Mouse (Mus musculus): ENCODE data around the gene Arfip1.

Arfip1 gene

DNA sequence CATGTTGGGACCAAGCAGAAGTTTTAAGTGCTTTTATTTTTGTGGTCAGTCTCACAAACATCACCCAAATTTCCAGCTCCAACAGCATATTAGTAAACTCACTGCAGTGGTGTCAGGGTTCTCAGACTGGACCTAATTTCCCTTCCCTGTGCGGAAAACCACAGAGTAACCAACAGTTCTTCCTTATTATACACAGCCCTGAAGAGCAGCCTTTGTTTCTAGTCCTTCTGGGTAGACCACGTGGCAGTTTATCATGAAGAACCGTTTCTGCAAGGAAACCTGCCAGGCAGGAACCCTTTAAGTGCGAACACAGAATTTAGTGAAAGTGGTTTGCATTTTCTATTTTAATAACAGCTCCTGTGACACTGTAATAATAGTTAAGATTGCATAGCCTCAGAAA, 90.3 kb downstream of the Arfip1 start:
- DNase-seq (ENCODE audit: low read depth, low spot score): no peak

GRCm38 (mm10) chr3:84488716-84489115, 93.7 kb downstream of the Arfip1 start:
- no peak for DNase-seq (ENCODE audit: low read depth, low spot score)

DNA sequence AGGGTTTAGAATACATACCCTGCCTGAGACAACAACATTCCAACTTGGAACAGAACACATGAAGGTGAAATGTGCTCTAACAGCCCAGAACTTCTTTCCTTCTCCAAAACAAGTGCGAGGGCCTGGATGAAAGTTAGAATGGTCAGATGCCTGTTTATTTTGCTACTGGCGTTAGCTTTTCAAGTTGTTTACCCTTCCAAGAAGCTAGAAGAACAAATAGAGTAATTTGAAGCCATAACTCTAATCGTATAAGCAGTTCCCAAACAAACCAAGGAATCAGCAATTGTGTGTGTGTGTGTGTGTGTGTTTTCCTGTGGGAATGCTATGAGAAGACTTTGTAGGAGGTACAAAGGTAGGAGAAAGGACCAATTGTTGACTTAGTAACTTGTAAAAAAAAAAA, 97.5 kb downstream of the Arfip1 start:
- no peak for DNase-seq (ENCODE audit: low read depth, low spot score)

GRCm38 (mm10) chr3:84484333-84484732, 98.1 kb downstream of the Arfip1 start:
- DNase-seq (ENCODE audit: low read depth, low spot score): no peak

GRCm38 (mm10) chr3:84482121-84482520, 100.3 kb downstream of the Arfip1 start:
- DNase-seq (ENCODE audit: low read depth, low spot score): no peak

DNA sequence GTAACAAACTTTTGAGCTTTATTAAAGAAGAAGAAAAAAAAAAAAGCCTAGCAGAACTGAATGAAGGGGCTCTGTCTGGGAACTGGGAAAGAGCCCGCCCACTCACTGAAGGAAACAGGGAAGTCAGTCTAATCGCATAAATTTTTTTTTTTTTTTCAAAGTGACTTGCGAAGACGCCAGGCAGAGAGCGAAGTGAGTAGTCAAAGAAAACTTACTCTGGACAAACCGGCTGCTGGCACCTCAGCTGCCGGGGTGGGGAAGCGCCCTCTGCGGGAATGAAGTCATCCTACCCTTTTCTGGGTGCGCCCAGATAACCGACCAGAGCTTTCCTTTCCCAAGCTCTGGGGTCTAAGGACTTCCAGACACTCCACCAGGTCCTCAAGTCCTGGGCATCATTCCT, 101.3 kb downstream of the Arfip1 start:
- DNase-seq (ENCODE audit: low read depth, low spot score): no peak

- no peak for DNase-seq (ENCODE audit: low read depth, low spot score)
These were observed 102.2 kb downstream of the Arfip1 start, which contains the start of gene Fhdc1 for GRCm38 (mm10) chr3:84480006-84480897. Fhdc1 (minus strand) TSS chr3:84480429.

GRCm38 (mm10) chr3:84479293-84480005, 103.0 kb downstream of the Arfip1 start:
- peak; percentile 72 for DNase-seq (ENCODE audit: low read depth, low spot score)

DNA sequence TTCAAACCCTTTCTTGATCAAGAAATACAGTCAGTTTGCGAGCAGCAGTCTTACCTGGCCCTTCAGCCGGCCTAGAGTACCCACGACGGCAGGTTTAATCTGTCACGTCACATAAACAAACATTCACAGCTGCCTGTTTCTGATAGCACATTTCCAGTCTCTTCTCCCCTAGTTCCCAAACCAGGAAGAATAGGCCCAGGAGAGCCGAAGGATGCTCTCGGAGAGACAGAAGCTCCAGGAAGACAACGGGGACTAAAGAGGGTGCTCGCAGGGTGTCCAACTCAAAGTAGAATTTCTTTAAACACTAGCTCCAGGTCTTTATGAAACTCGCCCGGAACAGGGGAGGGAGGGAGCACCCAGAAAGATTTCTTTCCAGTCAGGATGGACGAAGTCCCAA, 103.5 kb downstream of the Arfip1 start:
- peak; percentile 76 for DNase-seq (ENCODE audit: low read depth, low spot score)

GRCm38 (mm10) chr3:84478195-84478594, 104.2 kb downstream of the Arfip1 start:
- DNase-seq (ENCODE audit: low read depth, low spot score): no peak

- no peak for DNase-seq (ENCODE audit: low read depth, low spot score)
These were observed 104.9 kb downstream of the Arfip1 start for GRCm38 (mm10) chr3:84477498-84477897.

GRCm38 (mm10) chr3:84474981-84475775, 107.2 kb downstream of the Arfip1 start:
- no peak for DNase-seq (ENCODE audit: low read depth, low spot score)

GRCm38 (mm10) chr3:84474398-84474797, 108.0 kb downstream of the Arfip1 start:
- no peak for DNase-seq (ENCODE audit: low read depth, low spot score)

- DNase-seq (ENCODE audit: low read depth, low spot score): no peak
These were observed 109.5 kb downstream of the Arfip1 start for GRCm38 (mm10) chr3:84472955-84473354.

- no peak for DNase-seq (ENCODE audit: low read depth, low spot score)
These were observed 109.9 kb downstream of the Arfip1 start for GRCm38 (mm10) chr3:84472527-84472926.

DNA sequence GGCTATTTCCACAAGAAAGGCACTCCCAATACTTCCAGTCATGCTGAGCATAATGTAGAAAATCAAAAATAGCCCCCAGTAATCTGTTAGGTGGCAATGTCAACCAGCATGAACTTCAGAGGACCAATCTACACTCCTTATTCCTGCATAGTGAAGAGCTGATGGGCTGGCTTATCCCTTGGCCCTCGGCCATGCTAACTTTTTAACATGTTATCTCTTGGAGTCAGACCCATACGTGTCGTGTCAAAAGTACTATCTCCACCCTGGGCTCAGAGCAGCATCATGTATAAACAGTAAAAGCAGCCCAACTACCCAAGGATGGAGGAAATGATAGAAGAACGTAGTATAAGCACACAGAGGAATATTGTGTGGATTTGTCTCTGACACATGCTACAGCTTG, 111.3 kb downstream of the Arfip1 start:
- peak; percentile 69 for DNase-seq (ENCODE audit: low read depth, low spot score)

GRCm38 (mm10) chr3:84468111-84468453, 114.3 kb downstream of the Arfip1 start:
- DNase-seq (ENCODE audit: low read depth, low spot score): no peak

GRCm38 (mm10) chr3:84467419-84468110, 114.9 kb downstream of the Arfip1 start:
- no peak for DNase-seq (ENCODE audit: low read depth, low spot score)

GRCm38 (mm10) chr3:84465822-84466500, 116.5 kb downstream of the Arfip1 start:
- no peak for DNase-seq (ENCODE audit: low read depth, low spot score)

GRCm38 (mm10) chr3:84461687-84462086, 120.7 kb downstream of the Arfip1 start:
- no peak for DNase-seq (ENCODE audit: low read depth, low spot score)

DNA sequence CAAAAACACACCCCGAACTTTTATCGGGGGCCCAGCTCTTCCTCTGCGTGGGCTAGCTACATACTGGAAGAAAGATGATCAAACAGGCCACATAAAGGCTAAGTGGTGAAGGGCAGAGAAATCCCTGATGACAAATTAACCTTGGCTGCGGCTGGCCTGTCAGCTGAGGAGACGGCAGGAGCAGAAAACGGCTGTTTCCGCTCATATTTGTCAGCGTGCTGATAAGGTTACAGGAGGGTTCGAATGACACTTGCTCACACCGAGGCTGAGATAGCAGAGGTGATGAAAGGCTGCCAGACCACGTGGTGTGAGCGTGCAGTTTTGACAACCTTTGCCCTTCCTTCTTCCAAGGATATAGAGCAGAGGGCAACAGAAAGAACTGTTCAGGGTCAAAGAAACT, 121.5 kb downstream of the Arfip1 start:
- DNase-seq (ENCODE audit: low read depth, low spot score): no peak

Measured in c-Kit-negative CD71-positive TER-119-positive erythroid progenitor cells, embryonic 14.5 days (primary cell).